Mouse (Mus musculus) megakaryocyte, embryonic 14.5 days (primary cell): ENCODE data around the gene Usp46.

Experiments
- FLI1 ChIP-seq: IDR thresholded peaks from 2 replicates; pipeline ENCODE4 v1.6.1; 2012; ENCODE audit warnings: low read length, inconsistent platforms, mixed read lengths
- GATA1 ChIP-seq: IDR thresholded peaks from 3 replicates; pipeline ENCODE4 v1.6.1; 2012; ENCODE audit warnings: mixed read lengths, low read length, inconsistent platforms, borderline replicate concordance

- TF ChIP-seq FLI1 (no peak), GATA1 (no peak)
Measured at GRCm38 (mm10) chr5:74052171-74052909, 15.9 kb downstream of the Usp46 start.
